Mouse (Mus musculus) limb, embryonic 13.5 days (tissue): ENCODE measurements around the gene Fam180a. TPM values are rescaled to one million over a fixed set of nuclear protein-coding genes. Genes with fewer than 3 reads are reported as not detected.

Source experiments
- ATAC-seq: fragments of 200-750 bp; cut with Nextera tagmentation; 2 replicates; pipeline ENCODE4 v1.8.0; 2017; ENCODE audit warnings: low read depth, moderate number of reproducible peaks, moderate TSS enrichment; ENCODE audit not compliant: low FRiP score
- H3K27ac ChIP-seq: fragments of 300-500 bp; sonication (generic); 2 replicates; pipeline ENCODE4 v1.5.1; 2015; ENCODE audit warnings: inconsistent platforms, mild to moderate bottlenecking, moderate library complexity
- H3K27me3 ChIP-seq: fragments of 300-500 bp; sonication (generic); 2 replicates; pipeline ENCODE4 v1.6.1; 2015; ENCODE audit warnings: mild to moderate bottlenecking, inconsistent platforms
- H3K36me3 ChIP-seq: fragments of 300-500 bp; sonication (generic); 2 replicates; pipeline ENCODE4 v1.6.1; 2015; ENCODE audit warnings: inconsistent platforms, mild to moderate bottlenecking, moderate library complexity
- H3K4me1 ChIP-seq: fragments of 300-500 bp; sonication (generic); 2 replicates; pipeline ENCODE4 v1.6.1; 2015; ENCODE audit warnings: inconsistent platforms
- H3K4me2 ChIP-seq: fragments of 300-500 bp; sonication (generic); replicated peaks from 2 replicates; pipeline ENCODE4 v1.6.1; 2015; ENCODE audit warnings: inconsistent platforms, mild to moderate bottlenecking, moderate library complexity
- H3K4me3 ChIP-seq: fragments of 300-500 bp; sonication (generic); 2 replicates; pipeline ENCODE4 v1.5.1; 2015; ENCODE audit warnings: moderate library complexity, mild to moderate bottlenecking, inconsistent platforms
- H3K9ac ChIP-seq: fragments of 300-500 bp; sonication (generic); 2 replicates; pipeline ENCODE4 v1.6.1; 2015; ENCODE audit warnings: mild to moderate bottlenecking, inconsistent platforms
- H3K9me3 ChIP-seq: fragments of 300-500 bp; sonication (generic); 2 replicates; pipeline ENCODE4 v1.6.1; 2016; ENCODE audit warnings: inconsistent platforms
- WGBS: fragments of 180-500 bp; shearing (Covaris S2); methylation state at CpG from one replicate; pipeline ENCODE4 v1.1.7; 2015; 5-methylcytosine and 5-hydroxymethylcytosine counted together
- polyA plus RNA-seq: library from polyadenylated mRNA; unstranded; fragments of >200 nt; fragmentation: Nextera tagmentation; extraction: Ambion mirVana; gene quantifications from 2 replicates; pipeline ENCODE4 v1.2.1, GENCODE M21; 2015

The Fam180a gene
- polyA plus RNA-seq, 1 experiment from 2014 or later: 1.6 TPM

DNA sequence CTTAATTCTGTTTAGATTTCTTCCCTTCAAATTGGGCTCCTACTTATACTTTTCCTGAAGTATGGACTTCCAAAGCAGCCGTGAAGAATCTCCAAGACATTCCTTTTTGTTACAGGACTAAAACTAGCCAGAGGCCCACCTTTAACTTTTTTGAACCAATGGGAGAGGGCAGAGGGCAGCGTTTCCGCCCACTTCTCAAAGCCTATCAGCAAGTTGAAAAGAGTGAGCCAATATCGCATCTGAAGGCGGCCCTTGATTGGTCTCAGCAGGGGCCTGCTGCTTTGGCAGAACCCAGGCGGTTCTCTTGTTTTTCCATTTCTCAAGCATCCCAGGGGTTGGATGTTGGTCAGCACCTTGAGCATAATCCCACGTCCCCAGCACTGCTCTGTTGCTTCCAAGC, 17.9 kb downstream of the Fam180a start, which contains the start of gene Slc13a4:
Gene Slc13a4, minus strand, starts transcription at position 95 of the 400 bp plus-strand sequence.
- H3K4me2 ChIP-seq: no peak within 1 kb of the TSS
- H3K27ac ChIP-seq: no peak within 1 kb of the TSS
- no peaks in the 10 kb centered on the region; the same call in 1 of the 2 replicates for H3K36me3 ChIP-seq
- no peaks in the 10 kb centered on the region for H3K9me3 ChIP-seq
- H3K4me1 ChIP-seq: no peaks in the 10 kb centered on the region
- no peak for ATAC-seq
- 35% methylated on average over 7 of the region's 7 CpGs for WGBS
- no peaks in the 10 kb centered on the region for H3K27me3 ChIP-seq
- H3K4me3 ChIP-seq: no peak within 1 kb of the TSS
- no peak within 1 kb of the TSS for H3K9ac ChIP-seq

DNA sequence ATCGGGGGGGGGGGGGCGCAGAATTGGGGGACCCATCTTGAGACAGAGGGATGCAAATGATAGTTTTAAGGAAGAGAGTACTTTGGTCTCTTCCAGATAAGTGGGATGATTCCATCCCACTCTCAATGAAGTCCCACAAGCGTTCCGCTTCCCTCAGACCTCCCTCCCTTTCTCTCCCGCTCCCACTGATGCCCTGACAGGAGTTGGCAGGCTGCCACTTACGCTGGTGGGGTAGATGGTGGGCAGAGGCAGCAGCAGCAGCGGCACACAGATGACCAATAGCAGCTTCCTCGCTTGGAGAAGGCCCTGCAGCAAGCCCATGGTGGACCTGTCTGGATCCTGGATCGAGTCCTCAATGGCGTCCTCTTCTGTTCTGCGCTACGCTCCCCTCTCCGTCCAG, 18.8 kb downstream of the Fam180a start:
- Histone ChIP-seq H3K4me3 (no peak overlapping the region), H3K4me1 (no peaks in the 10 kb centered on the region), H3K36me3 (no peaks in the 10 kb centered on the region), H3K4me2 (no peak overlapping the region), H3K9me3 (no peaks in the 10 kb centered on the region), H3K27ac (no peak overlapping the region), H3K27me3 (no peaks in the 10 kb centered on the region), H3K9ac (no peak overlapping the region)
- ATAC-seq: no peak
- WGBS: 82% methylated on average over 13 of the region's 13 CpGs

DNA sequence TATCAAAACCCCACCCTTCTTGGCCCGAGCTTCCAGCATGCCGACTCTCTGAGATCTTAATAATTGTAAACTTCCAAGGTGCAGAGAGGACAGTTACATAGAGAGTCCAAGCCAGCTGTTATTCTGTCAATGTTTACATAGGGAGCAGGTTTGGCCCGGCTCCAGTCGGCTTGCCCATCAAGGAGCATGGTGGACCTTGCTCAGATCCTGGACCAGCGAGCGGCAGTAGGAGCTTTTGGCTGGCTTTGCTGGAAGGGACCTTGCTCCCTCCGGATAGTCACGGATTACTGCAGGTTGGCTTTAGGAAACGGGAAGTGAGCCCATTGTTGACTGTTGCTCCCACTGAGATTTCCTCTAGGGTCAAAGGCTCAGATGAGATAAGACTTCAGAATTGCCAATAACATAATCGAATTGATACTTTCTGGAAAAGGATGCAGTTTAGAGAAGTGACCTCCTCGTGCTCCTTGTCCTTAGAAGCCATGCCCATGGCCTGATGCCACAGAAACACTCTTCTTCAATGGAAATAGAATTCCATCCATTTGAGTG, 22.5 kb downstream of the Fam180a start:
- no peak overlapping the region for H3K27ac ChIP-seq
- WGBS: 87% methylated on average over 11 of the region's 11 CpGs

DNA sequence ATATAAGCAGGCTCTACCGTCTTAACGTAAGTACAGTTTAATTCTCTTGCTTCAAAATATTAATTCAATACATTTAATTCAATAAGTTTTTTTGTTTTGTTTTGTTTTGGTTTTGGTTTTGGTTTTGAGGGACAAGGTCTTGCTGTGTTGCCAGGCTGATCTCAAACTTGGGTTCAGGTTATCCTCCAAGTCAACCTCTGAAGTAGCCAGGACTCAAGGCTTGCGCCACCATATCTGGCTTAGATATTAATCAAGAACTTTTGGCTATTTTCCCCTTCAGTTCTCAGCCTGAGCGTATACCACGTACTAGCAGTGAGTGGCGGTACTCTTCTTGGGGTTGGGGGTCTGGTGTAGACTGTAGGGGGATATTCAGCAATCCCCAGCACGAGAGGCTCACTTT, 23.4 kb downstream of the Fam180a start:
- ATAC-seq: no peak
- H3K27ac ChIP-seq: no peak overlapping the region

More for the DNA sequence above, 22.5 kb downstream of the Fam180a start:
- Histone ChIP-seq H3K9me3 (no peaks in the 10 kb centered on the region), H3K9ac (no peak overlapping the region), H3K4me1 (0 out of 2 replicates have a peak, but pooled peaks cover 4% of the 10 kb centered on the region), H3K27me3 (no peaks in the 10 kb centered on the region), H3K4me3 (no peak overlapping the region), H3K4me2 (no peak overlapping the region), H3K36me3 (no peaks in the 10 kb centered on the region)
- no peak for ATAC-seq

DNA sequence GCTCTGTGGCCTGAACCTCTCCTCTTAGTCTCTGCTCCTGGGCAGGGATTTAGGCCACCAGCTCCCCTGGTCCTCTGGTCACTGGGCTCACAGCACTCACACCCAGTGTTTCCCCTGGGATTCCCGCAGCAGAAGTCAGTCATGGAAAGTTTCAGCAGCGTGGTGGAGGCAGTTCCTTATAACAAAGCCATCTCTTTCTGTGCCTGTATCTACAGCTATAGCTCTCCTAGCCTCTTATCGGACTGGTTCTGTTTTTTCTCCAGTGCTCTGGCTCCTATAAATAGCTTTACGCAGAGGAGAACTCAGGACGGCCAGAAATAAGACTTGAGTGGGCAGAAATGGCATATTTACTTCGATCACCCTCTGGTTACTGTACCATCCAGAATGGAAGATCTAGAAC, 27.6 kb downstream of the Fam180a start:
- Histone ChIP-seq H3K4me2 (no peak overlapping the region), H3K9ac (no peak overlapping the region), H3K9me3 (0 out of 2 replicates have a peak, but pooled peaks cover 6% of the 10 kb centered on the region), H3K36me3 (no peaks in the 10 kb centered on the region), H3K4me3 (no peak overlapping the region), H3K4me1 (0 out of 2 replicates have a peak, but pooled peaks cover 4% of the 10 kb centered on the region), H3K27ac (no peak overlapping the region), H3K27me3 (no peaks in the 10 kb centered on the region)
- WGBS: 74% methylated on average over 6 of the region's 6 CpGs
- ATAC-seq: no peak

More for the DNA sequence above, 23.4 kb downstream of the Fam180a start:
- no peak overlapping the region for H3K4me2 ChIP-seq
- no peaks in the 10 kb centered on the region for H3K9me3 ChIP-seq
- WGBS: 93% methylated on average over 7 of the region's 7 CpGs
- no peak overlapping the region for H3K9ac ChIP-seq
- H3K4me3 ChIP-seq: no peak overlapping the region
- 0 out of 2 replicates have a peak, but pooled peaks cover 4% of the 10 kb centered on the region for H3K4me1 ChIP-seq
- H3K36me3 ChIP-seq: no peaks in the 10 kb centered on the region
- no peaks in the 10 kb centered on the region for H3K27me3 ChIP-seq

DNA sequence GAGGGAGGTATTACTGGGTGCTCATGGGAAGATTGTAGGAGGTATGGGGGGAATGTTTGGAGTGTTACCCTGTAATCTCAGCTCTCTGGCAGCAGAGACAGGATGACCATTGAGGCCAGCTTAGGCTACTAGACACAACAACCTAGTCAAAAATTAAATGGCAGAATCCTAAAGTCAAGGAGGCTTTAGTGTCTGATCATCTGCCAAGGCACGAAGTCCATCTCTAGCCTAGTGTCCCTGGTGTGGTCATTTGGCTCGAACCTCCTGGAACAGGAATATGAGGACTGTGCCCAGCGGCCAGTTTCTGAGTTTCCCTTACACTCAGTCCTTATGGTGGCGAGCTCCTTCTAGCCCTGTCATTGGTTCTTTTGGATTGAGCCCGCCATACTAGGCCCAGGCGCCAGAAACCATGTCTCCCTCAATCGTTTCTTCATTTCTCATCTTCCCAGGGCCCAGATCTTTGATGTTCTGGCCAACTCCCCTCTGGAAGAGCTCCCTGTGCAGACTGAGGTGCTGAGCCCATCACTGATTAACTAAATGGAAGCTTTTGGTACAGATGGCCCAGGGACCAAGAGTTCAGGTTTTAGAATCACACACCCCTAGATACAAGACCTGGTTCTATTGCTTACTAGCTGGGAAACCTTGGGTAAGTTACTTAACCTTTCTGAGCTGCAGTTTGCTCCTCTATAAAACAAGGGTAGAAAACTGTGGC, 28.3 kb downstream of the Fam180a start:
- WGBS: 89% methylated on average over 7 of the region's 7 CpGs
- Histone ChIP-seq H3K4me3 (no peak overlapping the region), H3K27ac (no peak overlapping the region), H3K27me3 (no peaks in the 10 kb centered on the region), H3K36me3 (no peaks in the 10 kb centered on the region), H3K9me3 (0 out of 2 replicates have a peak, but pooled peaks cover 8% of the 10 kb centered on the region), H3K9ac (no peak overlapping the region), H3K4me2 (no peak overlapping the region), H3K4me1 (0 out of 2 replicates have a peak, but pooled peaks cover 4% of the 10 kb centered on the region)
- no peak for ATAC-seq

DNA sequence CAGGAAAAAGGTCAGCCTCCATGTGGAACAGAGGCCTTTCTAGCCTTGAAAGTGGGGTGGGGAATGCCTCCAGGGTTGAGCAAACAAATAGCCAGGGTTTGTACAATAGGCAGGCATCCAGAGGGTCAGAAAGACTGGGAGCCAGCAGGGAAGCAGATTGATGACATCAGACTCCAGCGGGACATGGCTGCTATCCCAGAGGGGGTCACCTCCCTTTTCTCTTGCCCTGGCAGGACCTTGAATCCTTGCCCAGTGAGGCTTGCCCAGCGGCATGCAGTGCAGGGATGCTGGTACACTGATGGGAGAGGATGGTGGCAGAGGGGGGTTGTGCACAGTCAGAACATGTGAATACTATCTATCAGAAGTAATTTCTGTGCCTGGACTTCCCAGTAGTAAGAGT, 28.9 kb downstream of the Fam180a start:
- Histone ChIP-seq H3K27me3 (no peaks in the 10 kb centered on the region), H3K4me2 (no peak overlapping the region), H3K27ac (no peak overlapping the region), H3K9me3 (0 out of 2 replicates have a peak, but pooled peaks cover 8% of the 10 kb centered on the region), H3K4me1 (0 out of 2 replicates have a peak, but pooled peaks cover 4% of the 10 kb centered on the region), H3K4me3 (no peak overlapping the region), H3K36me3 (no peaks in the 10 kb centered on the region), H3K9ac (no peak overlapping the region)
- 85% methylated on average over 2 of the region's 2 CpGs for WGBS
- no peak for ATAC-seq

DNA sequence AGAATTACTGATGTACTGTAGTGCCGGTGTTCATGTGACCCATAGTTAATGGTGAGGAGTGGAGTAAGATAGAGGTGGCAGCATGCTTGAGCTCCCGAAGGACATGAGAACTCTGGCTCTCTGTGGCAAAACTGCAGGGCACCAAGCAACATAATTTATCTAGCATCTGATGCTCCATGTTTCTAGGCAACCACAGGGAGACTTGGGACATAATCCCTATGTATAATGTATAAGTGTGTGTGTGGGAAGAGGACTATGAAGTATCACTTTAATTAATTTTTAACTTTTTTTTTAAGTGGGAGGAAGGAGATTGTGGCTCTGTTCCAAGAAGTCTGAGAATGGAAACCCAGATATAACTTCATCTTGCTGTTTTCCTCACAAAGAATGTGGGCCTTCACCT, 31.0 kb downstream of the Fam180a start:
- Histone ChIP-seq H3K4me1 (peaks cover 8% of the 10 kb centered on the region), H3K4me3 (no peak overlapping the region), H3K36me3 (no peaks in the 10 kb centered on the region), H3K9ac (no peak overlapping the region), H3K9me3 (0 out of 2 replicates have a peak, but pooled peaks cover 8% of the 10 kb centered on the region), H3K27ac (no peak overlapping the region), H3K4me2 (no peak overlapping the region), H3K27me3 (no peaks in the 10 kb centered on the region)
- 90% methylated on average over 2 of the region's 2 CpGs for WGBS
- ATAC-seq: no peak

DNA sequence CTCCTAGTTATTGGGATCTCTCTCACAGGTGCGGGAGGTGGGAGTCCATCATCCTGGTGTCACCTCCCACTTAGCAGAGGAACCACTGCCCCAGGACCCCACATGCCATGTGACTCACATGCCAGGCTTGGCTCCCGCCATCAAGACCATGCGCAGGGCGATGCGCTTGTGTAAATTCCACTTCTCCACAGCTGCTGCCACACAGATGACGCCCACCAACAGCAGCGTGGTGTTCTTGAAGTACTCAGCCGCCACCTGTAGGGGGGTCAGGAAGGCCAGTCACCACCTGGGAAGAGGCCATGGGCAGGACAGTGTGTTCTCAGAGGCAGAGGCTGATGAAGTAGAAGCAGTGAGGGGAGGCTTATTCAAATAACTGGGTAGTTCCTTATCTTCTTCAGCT, 36.3 kb downstream of the Fam180a start:
- Histone ChIP-seq H3K4me3 (no peak overlapping the region), H3K4me1 (peaks cover 27% of the 10 kb centered on the region), H3K36me3 (no peaks in the 10 kb centered on the region), H3K27ac (no peak overlapping the region), H3K9me3 (0 out of 2 replicates have a peak, but pooled peaks cover 8% of the 10 kb centered on the region), H3K27me3 (no peaks in the 10 kb centered on the region), H3K9ac (no peak overlapping the region), H3K4me2 (no peak overlapping the region)
- 90% methylated on average over 8 of the region's 8 CpGs for WGBS
- no peak for ATAC-seq

DNA sequence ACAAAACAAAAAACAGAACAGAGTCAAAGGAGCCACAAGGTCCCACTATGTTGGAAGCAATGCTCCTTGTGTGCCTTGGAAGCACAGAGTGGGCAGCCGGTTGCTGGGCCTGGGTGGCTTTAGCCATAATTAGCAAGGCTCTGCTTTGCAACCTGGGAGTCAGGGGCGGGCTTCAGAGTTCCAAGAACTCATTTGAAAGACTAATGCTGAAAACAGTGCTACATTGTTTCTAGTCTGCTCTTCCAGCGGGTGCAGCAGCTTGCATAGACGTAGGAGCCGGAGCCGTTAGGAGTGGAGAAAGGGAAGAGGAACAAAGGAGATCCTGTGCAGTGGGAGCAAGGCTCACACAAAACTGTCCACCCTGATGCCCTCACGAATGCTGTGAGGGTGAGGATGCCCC, 37.0 kb downstream of the Fam180a start:
- Histone ChIP-seq H3K27me3 (no peaks in the 10 kb centered on the region), H3K4me1 (peaks cover 27% of the 10 kb centered on the region), H3K9me3 (0 out of 2 replicates have a peak, but pooled peaks cover 8% of the 10 kb centered on the region), H3K36me3 (no peaks in the 10 kb centered on the region), H3K4me2 (no peak overlapping the region), H3K9ac (no peak overlapping the region), H3K4me3 (no peak overlapping the region), H3K27ac (peak overlapping the region; percentile 72)
- ATAC-seq: no peak; the same call in 1 of the 2 replicates
- 48% methylated on average over 7 of the region's 7 CpGs for WGBS

DNA sequence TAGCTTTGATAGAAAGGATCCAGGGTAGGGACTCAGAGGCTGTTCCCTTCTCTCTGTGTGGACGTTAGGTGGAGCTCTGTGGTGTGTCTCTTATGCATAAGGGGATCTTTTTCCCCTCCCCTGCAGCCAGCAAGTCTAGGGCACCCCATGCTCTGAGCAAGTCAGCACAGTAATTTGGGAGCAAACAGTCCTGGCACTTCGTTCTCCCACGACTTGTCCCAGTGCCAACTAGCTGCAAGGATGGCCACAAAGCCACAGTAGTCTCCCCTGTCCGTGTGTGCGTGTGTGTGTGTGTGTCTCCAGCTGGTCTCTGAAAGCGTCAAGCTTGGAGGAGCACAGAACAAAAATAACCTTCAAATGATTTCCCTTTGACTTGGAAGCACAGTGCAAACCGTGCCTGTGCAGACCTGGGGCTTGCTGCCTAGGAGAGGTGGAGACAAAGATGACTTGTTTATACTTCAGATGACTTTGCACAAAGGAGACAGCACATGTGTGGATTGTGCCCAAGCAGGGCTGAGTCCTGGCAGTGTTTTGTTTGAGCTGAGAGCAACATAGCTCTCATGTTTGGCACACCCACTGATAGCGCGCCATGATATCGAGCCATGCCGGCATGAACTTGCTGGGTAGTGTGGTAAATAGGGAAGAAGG, 37.7 kb downstream of the Fam180a start:
- Histone ChIP-seq H3K4me3 (no peak overlapping the region), H3K4me1 (peaks cover 27% of the 10 kb centered on the region), H3K27ac (peak overlapping the region; percentile 72), H3K9ac (no peak overlapping the region), H3K36me3 (no peaks in the 10 kb centered on the region), H3K4me2 (no peak overlapping the region), H3K9me3 (0 out of 2 replicates have a peak, but pooled peaks cover 1% of the 10 kb centered on the region), H3K27me3 (no peaks in the 10 kb centered on the region)
- peak; percentile 44; the same call in 1 of the 2 replicates for ATAC-seq
- 66% methylated on average over 11 of the region's 11 CpGs for WGBS

DNA sequence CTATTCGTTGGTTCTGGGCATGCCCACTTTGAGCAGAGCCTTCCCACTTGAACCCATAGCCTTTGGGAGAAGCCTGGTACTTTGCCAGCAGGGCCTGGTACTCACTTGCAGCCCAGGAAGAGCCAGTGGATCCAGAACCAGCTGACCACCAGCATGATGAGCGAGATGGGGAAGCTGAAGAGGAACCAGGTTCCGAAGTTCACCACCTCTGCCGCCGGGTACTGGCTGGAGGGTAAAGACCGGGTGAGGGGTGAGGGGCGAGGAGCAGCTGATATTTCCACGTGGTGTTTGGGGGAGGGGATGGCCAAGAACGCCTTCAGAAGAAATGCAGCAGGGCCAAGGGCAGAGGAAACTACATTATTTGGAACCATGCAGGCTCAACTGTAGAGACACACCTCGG, 46.6 kb downstream of the Fam180a start:
- Histone ChIP-seq H3K36me3 (no peaks in the 10 kb centered on the region), H3K4me3 (no peak overlapping the region), H3K9ac (no peak overlapping the region), H3K9me3 (no peaks in the 10 kb centered on the region), H3K4me1 (no peaks in the 10 kb centered on the region), H3K27me3 (no peaks in the 10 kb centered on the region), H3K4me2 (no peak overlapping the region), H3K27ac (no peak overlapping the region)
- ATAC-seq: no peak
- 79% methylated on average over 10 of the region's 10 CpGs for whole genome bisulfite sequencing
